Mouse (Mus musculus): ENCODE measurements at regions not wholly inside any gene's neighbourhood (a gene's known extent, or its start where the extent isn't known, plus 50 kb on each side); places are given as distances from the start of the nearest gene placed in this dataset.
"Not testable (repeated sequence)": the region's sequence is repeated elsewhere in the genome, so short reads cannot be mapped to it uniquely, and the experiment has no call there.

GRCm38 (mm10) chr5:40308510-40308909 lies 553.2 kb upstream of the Hs3st1 start:
- H3K9me3 ChIP-seq (replicated peaks; ENCODE audit: control insufficient read depth, insufficient read depth, low read length, poor library complexity, severe bottlenecking), result no peaks in the 10 kb centered on the region
- H3K27ac ChIP-seq (ENCODE audit: insufficient read depth, low read length), result no peak overlapping the region
- no peaks in the 10 kb centered on the region for H3K36me3 ChIP-seq (ENCODE audit: control insufficient read depth, insufficient read depth, low read length, poor library complexity, severe bottlenecking)
- no peak overlapping the region for H3K4me3 ChIP-seq (ENCODE audit: low read depth, low read length)
- TF ChIP-seq EP300 (IDR thresholded peaks at IDR 0.05; ENCODE audit: insufficient read depth, low read depth, low read length), result no peak
- no peak for TF ChIP-seq POLR2A (IDR thresholded peaks at IDR 0.05; ENCODE audit: insufficient read depth, low read length)
- no peaks in the 10 kb centered on the region for H3K4me1 ChIP-seq (ENCODE audit: control insufficient read depth, insufficient read depth, low read length)
- no peak overlapping the region for H3K9ac ChIP-seq (ENCODE audit: low read depth, poor library complexity, severe bottlenecking)
- H3K27me3 ChIP-seq (ENCODE audit: control insufficient read depth, insufficient read depth, low read length, poor library complexity, severe bottlenecking), result no peaks in the 10 kb centered on the region

GRCm38 (mm10) chr5:40304777-40305176 lies 549.5 kb upstream of the Hs3st1 start:
- H3K27ac ChIP-seq (ENCODE audit: insufficient read depth, low read length); H3K27me3 ChIP-seq (ENCODE audit: control insufficient read depth, insufficient read depth, low read length, poor library complexity, severe bottlenecking); H3K9me3 ChIP-seq (replicated peaks; ENCODE audit: control insufficient read depth, insufficient read depth, low read length, poor library complexity, severe bottlenecking); H3K9ac ChIP-seq (ENCODE audit: low read depth, poor library complexity, severe bottlenecking); H3K4me1 ChIP-seq (ENCODE audit: control insufficient read depth, insufficient read depth, low read length); H3K36me3 ChIP-seq (ENCODE audit: control insufficient read depth, insufficient read depth, low read length, poor library complexity, severe bottlenecking); H3K4me3 ChIP-seq (ENCODE audit: low read depth, low read length): not testable (repeated sequence)

GRCm38 (mm10) chr5:40294868-40295693 lies 539.8 kb upstream of the Hs3st1 start:
- Histone ChIP-seq H3K4me3 (ENCODE audit: low read depth, low read length) (no peak overlapping the region), H3K9me3 (replicated peaks; ENCODE audit: control insufficient read depth, insufficient read depth, low read length, poor library complexity, severe bottlenecking) (no peaks in the 10 kb centered on the region), H3K27ac (ENCODE audit: insufficient read depth, low read length) (no peak overlapping the region), H3K4me1 (ENCODE audit: control insufficient read depth, insufficient read depth, low read length) (no peaks in the 10 kb centered on the region), H3K27me3 (ENCODE audit: control insufficient read depth, insufficient read depth, low read length, poor library complexity, severe bottlenecking) (no peaks in the 10 kb centered on the region), H3K9ac (ENCODE audit: low read depth, poor library complexity, severe bottlenecking) (no peak overlapping the region), H3K36me3 (ENCODE audit: control insufficient read depth, insufficient read depth, low read length, poor library complexity, severe bottlenecking) (no peaks in the 10 kb centered on the region)
- TF ChIP-seq CTCF (IDR thresholded peaks at IDR 0.05; ENCODE audit: low read depth, low read length) (no peak), EP300 (IDR thresholded peaks at IDR 0.05; ENCODE audit: insufficient read depth, low read depth, low read length) (no peak), POLR2A (IDR thresholded peaks at IDR 0.05; ENCODE audit: insufficient read depth, low read length) (no peak)

GRCm38 (mm10) chr5:40282330-40282729 lies 527.1 kb upstream of the Hs3st1 start:
- Histone ChIP-seq H3K36me3 (ENCODE audit: control insufficient read depth, insufficient read depth, low read length, poor library complexity, severe bottlenecking) (no peaks in the 10 kb centered on the region), H3K4me3 (ENCODE audit: low read depth, low read length) (no peak overlapping the region), H3K4me1 (ENCODE audit: control insufficient read depth, insufficient read depth, low read length) (no peaks in the 10 kb centered on the region), H3K27me3 (ENCODE audit: control insufficient read depth, insufficient read depth, low read length, poor library complexity, severe bottlenecking) (no peaks in the 10 kb centered on the region), H3K9me3 (replicated peaks; ENCODE audit: control insufficient read depth, insufficient read depth, low read length, poor library complexity, severe bottlenecking) (no peaks in the 10 kb centered on the region), H3K9ac (ENCODE audit: low read depth, poor library complexity, severe bottlenecking) (no peak overlapping the region), H3K27ac (ENCODE audit: insufficient read depth, low read length) (no peak overlapping the region)
- TF ChIP-seq POLR2A (IDR thresholded peaks at IDR 0.05; ENCODE audit: insufficient read depth, low read length) (no peak), EP300 (IDR thresholded peaks at IDR 0.05; ENCODE audit: insufficient read depth, low read depth, low read length) (no peak), CTCF (IDR thresholded peaks at IDR 0.05; ENCODE audit: low read depth, low read length) (peak; percentile 17)

- Histone ChIP-seq H3K4me3 (ENCODE audit: low read depth, low read length) (no peak overlapping the region), H3K4me1 (ENCODE audit: control insufficient read depth, insufficient read depth, low read length) (no peaks in the 10 kb centered on the region), H3K9me3 (replicated peaks; ENCODE audit: control insufficient read depth, insufficient read depth, low read length, poor library complexity, severe bottlenecking) (no peaks in the 10 kb centered on the region), H3K27me3 (ENCODE audit: control insufficient read depth, insufficient read depth, low read length, poor library complexity, severe bottlenecking) (no peaks in the 10 kb centered on the region), H3K36me3 (ENCODE audit: control insufficient read depth, insufficient read depth, low read length, poor library complexity, severe bottlenecking) (no peaks in the 10 kb centered on the region), H3K27ac (ENCODE audit: insufficient read depth, low read length) (no peak overlapping the region), H3K9ac (ENCODE audit: low read depth, poor library complexity, severe bottlenecking) (no peak overlapping the region)
- no peak for TF ChIP-seq CTCF (IDR thresholded peaks at IDR 0.05; ENCODE audit: low read depth, low read length)
These were observed 491.4 kb upstream of the Hs3st1 start for GRCm38 (mm10) chr5:40246664-40247063.

All from ES-Bruce4 (cell line).